Mouse (Mus musculus) adrenal gland, adult 2 months (tissue): Measurements from ENCODE around the gene Trh. TPM values are rescaled to one million over a fixed set of nuclear protein-coding genes. Genes with fewer than 3 reads are reported as not detected.

Source experiments
- DNase-seq: peaks from one replicate; pipeline ENCODE4 v3.0.0; 2021
- polyA plus RNA-seq: library from polyadenylated mRNA; depleted of rRNA; stranded (reverse); fragments of >200 nt; gene quantifications from 2 replicates; pipeline ENCODE4 v1.2.3, GENCODE M21; 2012; rRNA removed
- total RNA-seq, 2 experiments: library from RNA; stranded (reverse); gene quantifications; 2 replicates each; pipeline ENCODE4 v1.2.3; 2021

The Trh gene
- total and polyA plus RNA-seq, 3 experiments = not detected

- no peak for DNase-seq
These were observed 19.5 kb downstream of the Trh start for GRCm38 (mm10) chr6:92224981-92225380.

- DNase-seq = no peak
These were observed 22.4 kb downstream of the Trh start for GRCm38 (mm10) chr6:92222021-92222420.

- DNase-seq = no peak
These were observed 22.8 kb downstream of the Trh start for GRCm38 (mm10) chr6:92221604-92222003.

- DNase-seq = peak; percentile 42
These were observed 25.0 kb downstream of the Trh start for GRCm38 (mm10) chr6:92219445-92219844.

- DNase-seq = peak; percentile 95
These were observed 29.5 kb downstream of the Trh start, which contains the start of gene Rbsn for GRCm38 (mm10) chr6:92214773-92215449. Gene Rbsn (minus strand): TSS chr6:92214925.

- peak; percentile 22 for DNase-seq
These were observed 30.2 kb downstream of the Trh start for GRCm38 (mm10) chr6:92214055-92214772.

GRCm38 (mm10) chr6:92199414-92199813 lies 45.0 kb downstream of the Trh start:
- no peak for DNase-seq

Other genes starting within 250 kb of the Trh start
- gene Nr2c2, start 153.3 kb downstream of the Trh start, total RNA-seq = 10 to 100 TPM; 32.4 to 41.1 TPM
- gene Nr2c2, start 153.3 kb downstream of the Trh start, polyA plus RNA-seq = 8.1 and 12.0 TPM in 2 replicates
- 10 to 100 TPM; 45.0 to 51.1 TPM for gene Mrps25, start 60.6 kb downstream of the Trh start, total RNA-seq
- 1.2 and 2.2 TPM in 2 replicates for gene Mrps25, start 60.6 kb downstream of the Trh start, polyA plus RNA-seq
- gene Rbsn, start 29.7 kb downstream of the Trh start, total RNA-seq = 10 to 100 TPM; 18.6 to 19.5 TPM
- gene Rbsn, start 29.7 kb downstream of the Trh start, polyA plus RNA-seq = 6.2 and 6.4 TPM in 2 replicates